ENCODE assay signal across 8 mouse cellular contexts in genomic region chr7:125469937-125470336, GRCm38 (mm10). TPM values are rescaled to one million over a fixed set of nuclear protein-coding genes. Genes with fewer than 3 reads are reported as not detected.
DNase-seq lines count a peak whose midpoint lies in the region; ATAC-seq and TF ChIP-seq lines count a peak whose summit lies in the region.

No protein-coding gene starts in this region.

- H3K27me3 ChIP-seq in embryonic facial prominence, embryonic 11.5 days (ENCODE audit: control insufficient read depth, insufficient read depth, low read length), result no peaks in the 10 kb centered on the region

- no peak overlapping the region for H3K4me2 ChIP-seq in embryonic facial prominence, embryonic 11.5 days (ENCODE audit: low read depth, low read length)

- peak; percentile 92 for TF ChIP-seq CTCF in layer of hippocampus, adult 2 months (conservative IDR thresholded peaks at IDR 0.05)

- H3K27ac ChIP-seq in embryonic facial prominence, embryonic 11.5 days (replicated peaks; ENCODE audit: low read depth, low read length), result no peak overlapping the region
- no peak overlapping the region for H3K27ac ChIP-seq in layer of hippocampus, adult 2 months

- peaks cover 3% of the 10 kb centered on the region for H3K4me1 ChIP-seq in embryonic facial prominence, embryonic 11.5 days (ENCODE audit: control insufficient read depth, insufficient read depth, low read length)

- H3K9ac ChIP-seq in embryonic facial prominence, embryonic 11.5 days (replicated peaks; ENCODE audit: low read length), result no peak overlapping the region

- no peak overlapping the region for H3K4me3 ChIP-seq in embryonic facial prominence, embryonic 11.5 days (ENCODE audit: low read depth, low read length)
- H3K4me3 ChIP-seq in layer of hippocampus, adult 2 months, result no peak overlapping the region

- ATAC-seq in embryonic facial prominence, embryonic 11.5 days (replicated peaks; ENCODE audit: insufficient number of reproducible peaks, low FRiP score, low TSS enrichment, low read depth), result no peak

- peak; percentile 86 for DNase-seq in ES-CJ7 (ENCODE audit: low read depth, low spot score)
- peak; percentile 65 for DNase-seq in adrenal gland, postnatal 25 days
- peak; percentile 79 for DNase-seq in embryonic facial prominence, embryonic 11.5 days (ENCODE audit: low spot score)
- peak; percentile 34 for DNase-seq in heart, postnatal 25 days (ENCODE audit: low spot score)
- DNase-seq in layer of hippocampus, adult 2 months (ENCODE audit: low spot score in 2 of 2), result peak; percentile 55 to 72
- peak; percentile 75 to 84 for DNase-seq in lung, postnatal 4 days
- DNase-seq in right cerebral cortex, adult 2 months (ENCODE audit: low spot score in 2 of 2), result peak; percentile 70 to 78
- peak; percentile 62 for DNase-seq in urinary bladder, postnatal 25 days (ENCODE audit: low spot score)

- intact Hi-C loops in heart, postnatal 25 days (cut with DNase I), result loop anchor here (2.0 kb wide), 1 partner anchor 169 kb away; no protein-coding TSS in a partner anchor

- 25% methylated on average over 5 of the region's 5 CpGs for WGBS in embryonic facial prominence, embryonic 11.5 days

- no peaks in the 10 kb centered on the region; the same call in 1 of the 2 replicates for H3K36me3 ChIP-seq in embryonic facial prominence, embryonic 11.5 days (replicated peaks; ENCODE audit: control insufficient read depth, insufficient read depth, low read depth, low read length)

- H3K9me3 ChIP-seq in embryonic facial prominence, embryonic 11.5 days (replicated peaks; ENCODE audit: control insufficient read depth, low read length), result no peaks in the 10 kb centered on the region

RNA-seq across cellular contexts. Expression of gene Nsmce1, which starts 21.5 kb away (rescaled TPM):
- 44.4 and 58.5 TPM in 2 replicates for total RNA-seq in adrenal gland, postnatal 25 days (2021)
- 119 and 132 TPM in 2 replicates for polyA plus RNA-seq in embryonic facial prominence, embryonic 11.5 days (2014; fragmentation: Nextera tagmentation; extraction: Ambion mirVana)
- total RNA-seq in heart, postnatal 25 days (2021), result 10 to 100 TPM; 26.7 to 30.5 TPM
- total RNA-seq in layer of hippocampus, adult 2 months (2021), result 10 to 100 TPM; 16.0 to 16.4 TPM

RNA-seq across cellular contexts. Expression of gene Kdm8, which starts 25.5 kb away (rescaled TPM):
- 4.9 and 6.3 TPM in 2 replicates for total RNA-seq in adrenal gland, postnatal 25 days (2021)
- 11.3 and 11.9 TPM in 2 replicates for polyA plus RNA-seq in embryonic facial prominence, embryonic 11.5 days (2014; fragmentation: Nextera tagmentation; extraction: Ambion mirVana)
- total RNA-seq in heart, postnatal 25 days (2021), result 1 to 10 TPM; 2.9 to 3.2 TPM
- 1 to 10 TPM; 3.8 to 4.5 TPM for total RNA-seq in layer of hippocampus, adult 2 months (2021)

Comparison
In these comparisons a context has a peak if more than half of its experiments do, and no peak if none do; other contexts are left out.
1. DNase-seq: peak in every context shown above with its lines; median percentile 86 in ES-CJ7; 80 in lung, postnatal 4 days; 79 in embryonic facial prominence, embryonic 11.5 days; 74 in right cerebral cortex, adult 2 months; 65 in adrenal gland, postnatal 25 days; 64 in layer of hippocampus, adult 2 months; 62 in urinary bladder, postnatal 25 days; 34 in heart, postnatal 25 days.